Mouse (Mus musculus) liver, embryonic 14.5 days (tissue): ENCODE data around the gene Ppp1r3e. TPM values are rescaled to one million over a fixed set of nuclear protein-coding genes. Genes with fewer than 3 reads are reported as not detected.

Experiments used
- ATAC-seq: fragments of 200-750 bp; cut with Nextera tagmentation; 2 replicates; pipeline ENCODE4 v1.8.0; 2017; ENCODE audit warnings: moderate number of reproducible peaks, mild to moderate bottlenecking, moderate library complexity; ENCODE audit not compliant: insufficient read depth
- DNase-seq, 3 experiments: peaks; one replicate each; pipeline ENCODE4 v3.0.0-alpha.2; 2012 to 2013; ENCODE audit warnings: low read depth in 3 of 3, low spot score in 3 of 3
- H3K27ac ChIP-seq: fragments of 300-500 bp; sonication (generic); 2 replicates; pipeline ENCODE4 v1.5.1; 2014; ENCODE audit warnings: moderate library complexity, mild to moderate bottlenecking, control low read depth, inconsistent platforms
- H3K27me3 ChIP-seq: fragments of 300-500 bp; sonication (generic); 2 replicates; pipeline ENCODE4 v1.6.1; 2014; ENCODE audit warnings: mild to moderate bottlenecking, low read length, moderate library complexity; ENCODE audit not compliant: control insufficient read depth, insufficient read depth
- H3K36me3 ChIP-seq: fragments of 300-500 bp; sonication (generic); replicated peaks from 2 replicates; pipeline ENCODE4 v1.6.1; 2014; ENCODE audit warnings: low read depth; ENCODE audit not compliant: control insufficient read depth, insufficient read depth
- H3K4me1 ChIP-seq, 2 experiments: fragments of 200-500 bp in 1 of 2; fragments of 300-500 bp in 1 of 2; sonication (generic) in 1 of 2; replicated peaks; 2 replicates each; pipeline ENCODE4 v1.6.1; 2012 to 2014; ENCODE audit warnings: antibody characterized with exemption in 1 of 2, inconsistent platforms in 1 of 2, low read length in 1 of 2; ENCODE audit not compliant: control insufficient read depth in 2 of 2, insufficient read depth in 2 of 2
- H3K4me2 ChIP-seq: fragments of 300-500 bp; sonication (generic); 2 replicates; pipeline ENCODE4 v1.6.1; 2014; ENCODE audit warnings: low read depth, mild to moderate bottlenecking, control low read depth, moderate library complexity
- H3K4me3 ChIP-seq, 2 experiments: fragments of 200-500 bp in 1 of 2; fragments of 300-500 bp in 1 of 2; sonication (generic) in 1 of 2; 2 replicates each; pipeline ENCODE4 v1.5.1; 2012 to 2014; ENCODE audit warnings: low read depth in 2 of 2, low read length in 2 of 2, mild to moderate bottlenecking in 2 of 2, control low read depth in 1 of 2, inconsistent platforms in 1 of 2, moderate library complexity in 1 of 2; ENCODE audit not compliant: insufficient read depth in 1 of 2
- H3K9ac ChIP-seq: fragments of 300-500 bp; sonication (generic); replicated peaks from 2 replicates; pipeline ENCODE4 v1.6.1; 2014; ENCODE audit warnings: mild to moderate bottlenecking, control low read depth, moderate library complexity
- H3K9me3 ChIP-seq: fragments of 300-500 bp; sonication (generic); 2 replicates; pipeline ENCODE4 v1.6.1; 2016; ENCODE audit warnings: low read length, mixed read lengths; ENCODE audit not compliant: control insufficient read depth
- CTCF ChIP-seq: IDR thresholded peaks from 2 replicates; pipeline ENCODE4 v1.5.1; 2016; ENCODE audit warnings: antibody characterized with exemption, low read depth, control low read depth
- EP300 ChIP-seq: IDR thresholded peaks from 2 replicates; pipeline ENCODE4 v1.6.1; 2016; ENCODE audit warnings: antibody characterized with exemption, low read depth
- WGBS: fragments of 180-500 bp; shearing (Covaris S2); extraction: QIAGEN DNeasy Blood & Tissue Kit; methylation state at CpG from one replicate; pipeline ENCODE4 v1.1.7; 2014; ENCODE audit not compliant: insufficient replicate concordance; 5-methylcytosine and 5-hydroxymethylcytosine counted together
- polyA plus RNA-seq, 2 experiments: library from polyadenylated mRNA; depleted of rRNA in 1 of 2; stranded (reverse) in 1 of 2; unstranded in 1 of 2; fragments of >200 nt; fragmentation: Nextera tagmentation in 1 of 2; extraction: Ambion mirVana in 1 of 2; gene quantifications; 2 replicates each; pipeline versions ENCODE4 v1.2.1 to v1.2.3; 2012 to 2014

Gene Ppp1r3e
- polyA plus RNA-seq, 2 experiments: 0.52 to 2.6 TPM

- ATAC-seq (no peak), DNase-seq (no peak)
- no peak overlapping the region for H3K4me3 ChIP-seq
- TF ChIP-seq CTCF (peak; percentile 80), EP300 (no peak)
- H3K27ac ChIP-seq: no peak overlapping the region
- H3K9ac ChIP-seq: no peak overlapping the region
- H3K4me2 ChIP-seq: no peak overlapping the region
- no peaks in the 10 kb centered on the region for H3K4me1 ChIP-seq
- WGBS: 52% methylated on average over 5 of the region's 5 CpGs
- no peaks in the 10 kb centered on the region for H3K36me3 ChIP-seq
- H3K27me3 ChIP-seq: no peaks in the 10 kb centered on the region
- no peaks in the 10 kb centered on the region for H3K9me3 ChIP-seq
Measured at GRCm38 (mm10) chr14:54866936-54867335, 10.4 kb downstream of the Ppp1r3e start.

- ATAC-seq: no peak
- H3K9ac ChIP-seq: no peak overlapping the region
- 25% methylated on average over 3 of the region's 3 CpGs for WGBS
- no peaks in the 10 kb centered on the region for H3K36me3 ChIP-seq
- no peak for TF ChIP-seq CTCF
- TF ChIP-seq EP300: no peak
- no peak overlapping the region for H3K4me3 ChIP-seq
- no peak overlapping the region for H3K4me2 ChIP-seq
- DNase-seq: no peak
- H3K9me3 ChIP-seq: no peaks in the 10 kb centered on the region
- no peaks in the 10 kb centered on the region for H3K27me3 ChIP-seq
- no peaks in the 10 kb centered on the region for H3K4me1 ChIP-seq
- no peak overlapping the region for H3K27ac ChIP-seq
Measured at GRCm38 (mm10) chr14:54866268-54866667, 11.1 kb downstream of the Ppp1r3e start.

- Histone ChIP-seq H3K9ac (no peak overlapping the region), H3K4me3 (no peak overlapping the region), H3K4me2 (no peak overlapping the region), H3K27me3 (no peaks in the 10 kb centered on the region), H3K4me1 (no peaks in the 10 kb centered on the region), H3K36me3 (no peaks in the 10 kb centered on the region), H3K9me3 (no peaks in the 10 kb centered on the region), H3K27ac (no peak overlapping the region)
- 61% methylated on average over 5 of the region's 5 CpGs for WGBS
- DNase-seq (no peak), ATAC-seq (no peak)
- TF ChIP-seq EP300 (no peak), CTCF (no peak)
Measured at GRCm38 (mm10) chr14:54865626-54866025, 11.7 kb downstream of the Ppp1r3e start.

- Histone ChIP-seq H3K4me1 (no peaks in the 10 kb centered on the region), H3K9me3 (no peaks in the 10 kb centered on the region), H3K4me2 (peak overlapping the region; percentile 96), H3K9ac (peak overlapping the region; percentile 81), H3K4me3 (peak overlapping the region; percentile 85 to 93), H3K36me3 (no peaks in the 10 kb centered on the region), H3K27me3 (no peaks in the 10 kb centered on the region), H3K27ac (no peak overlapping the region)
- 12% methylated on average over 21 of the region's 21 CpGs for WGBS
- ATAC-seq: peak; percentile 25
- TF ChIP-seq EP300: no peak
- TF ChIP-seq CTCF: no peak
- DNase-seq: no peak
Measured at GRCm38 (mm10) chr14:54864313-54865036, 12.9 kb downstream of the Ppp1r3e start.

GRCm38 (mm10) chr14:54863501-54864312 is 13.6 kb downstream of the Ppp1r3e start:
- Histone ChIP-seq H3K4me2 (peak overlapping the region; percentile 96), H3K9me3 (no peaks in the 10 kb centered on the region), H3K27me3 (no peaks in the 10 kb centered on the region), H3K4me3 (peak overlapping the region; percentile 85 to 93), H3K27ac (no peak overlapping the region), H3K4me1 (no peaks in the 10 kb centered on the region), H3K9ac (peak overlapping the region; percentile 81), H3K36me3 (no peaks in the 10 kb centered on the region)
- TF ChIP-seq EP300 (no peak), CTCF (peak; percentile 18; the same call in 1 of the 2 replicates)
- ATAC-seq (peak; percentile 99), DNase-seq (peak; percentile 72 to 76 (median 73))
- 1% methylated on average over 55 of the region's 56 CpGs for WGBS
